Mouse (Mus musculus) midbrain, embryonic 12.5 days (tissue): ENCODE measurements around the gene C87436. TPM values are rescaled to one million over a fixed set of nuclear protein-coding genes. Genes with fewer than 3 reads are reported as not detected.

Experiments
- polyA plus RNA-seq: library from polyadenylated mRNA; unstranded; fragments of >200 nt; fragmentation: Nextera tagmentation; extraction: Ambion mirVana; gene quantifications from 2 replicates; pipeline ENCODE4 v1.2.1, GENCODE M21; 2016

The C87436 gene
- polyA plus RNA-seq, 1 experiment from 2014 or later: 30.6 TPM

Other genes starting within 250 kb of the C87436 start
- 1.8 TPM in 2 replicates for gene Tgfa, start 243.2 kb upstream of the C87436 start, polyA plus RNA-seq
- gene Fam136a, start 72.7 kb upstream of the C87436 start, polyA plus RNA-seq: 118 and 120 TPM in 2 replicates
- gene Snrpg, start 67.1 kb upstream of the C87436 start, polyA plus RNA-seq: 580 and 612 TPM in 2 replicates
- gene Pcyox1, start 41.2 kb upstream of the C87436 start, polyA plus RNA-seq: 128 and 129 TPM in 2 replicates
- gene Tia1, start 34.2 kb upstream of the C87436 start, polyA plus RNA-seq: 356 and 362 TPM in 2 replicates
- 0.68 and 0.81 TPM in 2 replicates for gene Gm44790, start 11.7 kb upstream of the C87436 start, polyA plus RNA-seq
- 570 and 583 TPM in 2 replicates for gene Pcbp1, start 87.9 kb downstream of the C87436 start, polyA plus RNA-seq
- gene Asprv1, start 189.8 kb downstream of the C87436 start, polyA plus RNA-seq: 0.29 and 0.43 TPM in 2 replicates
- gene Mxd1, start 230.8 kb downstream of the C87436 start, polyA plus RNA-seq: 30.3 and 31.1 TPM in 2 replicates
- 127 and 130 TPM in 2 replicates for gene Snrnp27, start 246.1 kb downstream of the C87436 start, polyA plus RNA-seq